Mouse (Mus musculus) layer of hippocampus, adult 2 months (tissue): ENCODE results near the gene Zbtb22. TPM values are rescaled to one million over a fixed set of nuclear protein-coding genes. Genes with fewer than 3 reads are reported as not detected.
"Not testable (repeated sequence)": the region's sequence is repeated elsewhere in the genome, so short reads cannot be mapped to it uniquely, and the experiment has no call there.

Source experiments
- DNase-seq, 2 experiments: peaks; one replicate each; pipeline ENCODE4 v3.0.0; 2022; ENCODE audit warnings: low spot score in 2 of 2
- H3K27ac ChIP-seq: fragments of 200-600 bp; 2 replicates; pipeline ENCODE4 v1.8.1; 2022
- H3K4me3 ChIP-seq: fragments of 200-600 bp; 2 replicates; pipeline ENCODE4 v1.8.1; 2022; ENCODE audit warnings: mild to moderate bottlenecking
- CTCF ChIP-seq: fragments of 200-600 bp; conservative IDR thresholded peaks from 2 replicates; pipeline ENCODE4 v1.8.1; 2022; ENCODE audit warnings: antibody characterized with exemption, mild to moderate bottlenecking, moderate library complexity
- total RNA-seq, 2 experiments: library from RNA; stranded (reverse); gene quantifications; 2 replicates each; pipeline ENCODE4 v1.2.3; 2021

The Zbtb22 gene
- total RNA-seq, 2 experiments from 2014 or later, result 31.4 to 31.8 TPM

DNA sequence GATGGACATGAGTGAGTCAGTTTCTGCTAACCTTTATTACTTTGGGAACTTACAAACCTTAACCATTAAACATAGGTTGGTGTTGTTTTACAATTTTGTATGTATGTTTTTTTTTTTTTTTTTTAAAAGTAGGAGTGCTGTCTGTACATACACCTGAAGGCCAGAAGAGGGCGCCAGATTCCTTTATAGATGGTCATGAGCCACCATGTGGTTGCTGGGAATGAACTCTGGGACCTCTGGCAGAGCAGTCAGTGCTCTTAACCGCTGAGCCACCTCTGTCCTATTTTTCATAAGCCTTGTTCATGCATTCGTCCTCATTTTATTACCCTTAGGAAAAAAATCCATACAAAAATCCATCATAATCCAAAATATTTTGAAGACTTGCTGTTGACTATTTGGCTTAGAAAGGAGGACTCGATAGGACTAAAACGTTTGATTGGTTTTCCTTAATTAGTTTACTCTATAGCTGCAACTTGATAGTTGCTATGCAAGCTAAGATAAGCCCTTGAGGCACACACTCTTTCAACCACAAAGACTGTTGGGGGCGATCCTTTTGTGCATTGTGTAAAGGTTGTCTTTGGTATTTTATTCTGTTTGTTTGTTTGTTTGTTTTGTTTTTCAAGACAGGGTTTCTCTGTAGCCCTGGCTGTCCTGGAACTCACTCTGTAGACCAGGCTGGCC lies 18.4 kb upstream of the Zbtb22 start:
- H3K27ac ChIP-seq, result no peak overlapping the region
- no peak for DNase-seq
- TF ChIP-seq CTCF, result peak; percentile 74
- no peak overlapping the region for H3K4me3 ChIP-seq

DNA sequence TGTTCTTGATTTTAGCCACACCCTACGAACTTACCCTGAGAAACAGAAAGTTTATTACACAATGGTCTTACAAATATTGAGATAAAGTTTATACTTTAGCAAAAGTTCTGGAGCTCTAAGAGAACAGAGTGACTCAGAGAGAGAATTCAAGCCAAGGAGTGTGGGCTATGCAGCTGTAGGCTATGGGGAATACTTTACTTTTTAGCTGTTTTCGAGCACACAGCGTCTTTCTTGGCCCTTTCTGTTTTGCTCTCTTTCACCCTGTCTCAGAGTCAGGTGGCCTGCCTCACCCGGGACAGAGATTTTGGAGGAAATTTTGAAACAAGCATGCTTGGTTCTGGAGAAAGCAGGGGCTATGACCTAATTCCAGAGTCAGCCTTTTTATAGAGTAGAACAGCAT lies 17.5 kb upstream of the Zbtb22 start:
- not testable (repeated sequence) for H3K27ac ChIP-seq, DNase-seq, H3K4me3 ChIP-seq

DNA sequence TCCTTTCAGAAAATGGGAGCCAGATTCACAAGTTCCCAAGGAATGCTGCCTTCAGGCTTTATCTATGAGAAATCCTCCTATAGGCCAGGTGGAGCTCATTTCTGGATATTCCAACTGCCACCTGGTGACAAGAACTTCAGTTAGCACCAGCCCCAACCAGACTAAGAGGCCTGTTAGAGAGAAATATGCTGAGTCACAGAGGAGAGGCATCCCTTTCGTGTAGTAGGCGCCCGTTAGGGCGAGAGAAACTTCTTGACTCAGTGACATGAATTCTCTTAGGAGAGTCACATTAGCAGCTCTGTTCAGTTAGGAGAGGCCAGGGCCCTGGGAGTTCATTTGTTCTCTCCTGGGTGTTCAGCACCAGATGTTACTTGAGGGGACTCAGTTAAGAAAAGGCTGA lies 16.1 kb upstream of the Zbtb22 start:
- DNase-seq, result no peak
- no peak overlapping the region for H3K27ac ChIP-seq
- H3K4me3 ChIP-seq, result no peak overlapping the region
- no peak for TF ChIP-seq CTCF

DNA sequence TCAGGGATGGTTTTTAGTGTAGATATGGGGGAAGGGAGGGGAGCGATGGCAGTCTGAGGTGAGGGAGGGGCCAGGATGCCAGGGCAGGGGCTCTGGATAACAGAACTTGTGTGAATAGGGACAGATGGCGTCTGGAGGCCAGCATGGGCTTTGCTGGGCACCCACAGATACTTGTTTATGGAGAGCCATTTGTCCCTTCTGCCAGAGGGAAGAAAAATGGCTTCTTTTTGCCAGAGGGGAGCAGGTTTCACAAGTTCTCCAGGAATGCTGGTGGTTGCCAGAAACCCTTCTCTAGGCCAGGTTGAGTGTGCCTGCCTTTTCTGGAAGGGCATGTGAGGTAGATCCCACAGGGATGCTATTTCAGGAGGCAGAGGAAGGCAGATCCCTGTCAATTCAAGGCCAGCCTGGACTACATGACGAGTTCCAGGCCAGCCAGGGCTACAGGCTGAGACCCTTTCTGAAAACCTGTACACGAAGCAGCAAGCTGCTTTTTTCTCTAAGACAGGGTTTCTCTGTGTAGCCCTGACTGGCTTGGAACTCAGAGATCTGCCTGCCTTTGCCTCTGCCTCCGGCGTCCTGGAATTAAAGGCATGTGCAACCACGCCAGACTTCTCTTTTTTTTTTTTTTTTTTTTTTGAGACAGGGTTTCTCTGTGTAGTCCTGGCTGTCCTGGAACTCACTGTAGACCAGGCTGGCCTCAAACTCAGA lies 15.3 kb upstream of the Zbtb22 start:
- no peak for DNase-seq
- Histone ChIP-seq H3K27ac (no peak overlapping the region), H3K4me3 (no peak overlapping the region)
- no peak for TF ChIP-seq CTCF

DNA sequence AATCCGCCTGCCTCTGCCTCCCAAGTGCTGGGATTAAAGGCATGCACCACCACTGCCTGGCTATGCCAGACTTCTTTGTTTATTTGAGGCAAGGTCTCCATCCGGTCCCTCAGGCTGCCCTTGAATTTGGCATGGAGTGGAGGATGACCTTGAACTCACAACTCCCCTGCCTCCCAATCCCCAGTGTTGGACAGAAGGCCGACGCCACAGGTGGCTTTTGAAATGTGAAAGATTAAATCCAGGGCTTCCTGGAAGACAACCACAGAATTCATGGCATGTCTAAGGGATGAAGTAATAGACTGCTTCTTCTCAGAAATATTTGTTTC lies 14.8 kb upstream of the Zbtb22 start:
- no peak for DNase-seq

DNA sequence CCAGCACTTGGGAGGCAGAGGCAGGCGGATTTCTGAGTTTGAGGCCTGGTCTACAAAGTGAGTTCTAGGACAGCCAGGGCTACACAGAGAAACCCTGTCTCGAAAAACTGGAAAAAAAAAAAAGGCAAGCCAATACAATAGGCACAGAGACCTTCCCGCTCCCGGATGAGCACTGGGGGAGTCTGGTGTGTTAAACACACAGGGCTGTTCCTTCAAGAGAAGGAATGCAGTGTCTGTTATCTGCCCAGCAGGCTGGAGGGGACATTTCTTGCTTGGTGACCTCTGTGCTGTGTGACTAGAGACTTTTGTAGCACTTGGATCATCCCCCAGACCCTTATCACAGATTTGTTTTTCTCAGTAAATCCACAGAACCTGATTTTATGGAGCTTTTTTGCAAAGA lies 14.1 kb upstream of the Zbtb22 start:
- no peak for TF ChIP-seq CTCF
- H3K27ac ChIP-seq, result no peak overlapping the region
- H3K4me3 ChIP-seq, result no peak overlapping the region
- no peak for DNase-seq

More for the DNA sequence above, 14.8 kb upstream of the Zbtb22 start:
- H3K4me3 ChIP-seq, result no peak overlapping the region
- H3K27ac ChIP-seq, result no peak overlapping the region
- no peak for TF ChIP-seq CTCF

DNA sequence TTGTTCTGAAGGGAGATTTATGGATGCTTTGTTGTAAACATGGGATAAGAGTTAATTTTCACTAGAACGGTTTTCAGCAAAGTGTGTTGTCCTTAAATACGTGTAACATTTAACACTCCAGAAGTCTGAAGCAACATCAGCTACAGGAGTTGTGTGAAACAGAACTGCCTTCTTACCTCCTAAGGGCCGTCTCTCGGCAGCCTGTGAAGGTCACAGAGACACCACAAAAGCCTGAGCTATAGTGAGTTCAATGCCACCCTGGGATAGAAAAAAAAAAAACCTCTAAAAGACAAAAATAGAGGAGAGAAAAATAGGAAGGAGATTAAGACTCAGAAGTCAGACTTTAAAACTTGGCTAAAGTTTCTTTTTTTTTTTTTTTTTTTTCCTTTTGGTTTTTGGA lies 13.6 kb upstream of the Zbtb22 start:
- Histone ChIP-seq H3K4me3 (no peak overlapping the region), H3K27ac (no peak overlapping the region)
- no peak for DNase-seq
- no peak for TF ChIP-seq CTCF

DNA sequence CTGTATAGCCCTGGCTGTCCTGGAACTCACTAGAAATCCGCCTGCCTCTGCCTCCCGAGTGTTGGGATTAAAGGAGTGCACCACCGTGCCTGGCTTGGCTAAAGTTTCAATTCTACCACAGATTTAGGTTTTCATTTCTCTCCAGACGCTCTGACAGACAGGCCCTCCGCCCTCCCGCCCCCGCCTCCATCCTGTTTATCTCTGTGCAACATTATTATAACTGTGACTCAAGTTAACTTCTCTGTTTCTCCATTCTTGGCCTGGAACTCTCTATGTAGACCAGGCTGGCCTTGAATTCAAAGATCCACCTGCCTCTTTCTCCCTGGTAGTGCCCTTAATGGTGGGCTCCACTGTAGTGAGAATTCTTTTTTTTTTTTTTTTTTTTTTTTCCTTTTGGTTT lies 13.2 kb upstream of the Zbtb22 start:
- Histone ChIP-seq H3K4me3 (no peak overlapping the region), H3K27ac (no peak overlapping the region)
- no peak for DNase-seq
- TF ChIP-seq CTCF, result no peak

DNA sequence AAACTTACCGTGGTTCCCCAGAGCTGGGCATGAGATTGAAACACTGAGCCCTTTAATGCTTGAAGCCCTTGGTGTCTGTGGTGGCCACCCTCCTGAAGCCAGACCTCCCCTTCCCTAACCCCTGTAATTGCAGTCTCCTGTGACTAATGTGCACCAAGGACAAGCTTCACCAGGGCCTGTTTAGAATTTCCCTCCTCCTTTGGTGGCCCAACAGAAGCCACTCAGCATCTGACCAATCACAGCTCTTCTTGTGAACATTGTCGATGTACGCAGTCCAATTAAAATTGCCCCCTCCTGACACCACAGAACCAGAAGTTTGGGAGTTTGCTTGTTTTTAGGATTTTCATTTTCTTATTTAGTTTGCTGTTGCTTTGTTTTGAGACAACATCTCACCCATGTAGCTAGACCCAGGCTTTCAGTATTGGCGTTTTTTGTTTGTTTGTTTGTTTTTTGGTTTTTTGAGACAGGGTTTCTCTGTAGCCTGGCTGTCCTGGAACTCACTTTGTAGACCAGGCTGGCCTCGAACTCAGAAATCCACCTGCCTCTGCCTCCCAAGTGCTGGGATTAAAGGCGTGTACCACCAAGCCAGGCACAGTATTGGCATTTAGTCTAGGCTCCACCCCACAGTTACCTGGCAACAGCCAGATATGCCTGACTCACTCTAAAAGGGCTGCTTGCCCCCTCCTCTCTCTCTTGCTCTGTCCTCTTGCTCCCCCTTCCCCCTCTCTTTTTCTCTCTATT lies 11.6 kb upstream of the Zbtb22 start:
- not testable (repeated sequence) for DNase-seq, H3K4me3 ChIP-seq, H3K27ac ChIP-seq

DNA sequence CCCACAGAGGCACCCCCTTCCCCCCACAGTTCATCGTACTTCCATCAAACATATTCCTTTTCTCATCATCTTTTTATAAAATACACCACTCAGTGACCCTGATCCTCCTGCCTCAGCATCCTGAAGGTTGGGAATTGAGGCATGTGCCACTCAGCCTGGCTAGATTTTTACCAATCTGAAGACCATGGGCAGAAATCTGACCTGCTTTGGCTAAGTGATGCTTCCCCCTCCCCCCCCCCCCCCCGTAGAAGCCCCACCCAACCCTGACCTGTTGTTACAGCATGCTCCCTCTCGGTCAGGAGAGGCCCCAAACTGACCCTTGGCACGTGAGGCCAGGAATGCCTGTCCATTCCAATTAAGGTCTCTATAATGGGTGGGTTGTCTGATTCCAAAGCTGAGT lies 10.9 kb upstream of the Zbtb22 start, which contains the start of gene Platr17:
TSS of gene Platr17 (plus strand) at position 301 of the 400 bp plus-strand sequence.
- not testable (repeated sequence) for DNase-seq, H3K27ac ChIP-seq, H3K4me3 ChIP-seq

DNA sequence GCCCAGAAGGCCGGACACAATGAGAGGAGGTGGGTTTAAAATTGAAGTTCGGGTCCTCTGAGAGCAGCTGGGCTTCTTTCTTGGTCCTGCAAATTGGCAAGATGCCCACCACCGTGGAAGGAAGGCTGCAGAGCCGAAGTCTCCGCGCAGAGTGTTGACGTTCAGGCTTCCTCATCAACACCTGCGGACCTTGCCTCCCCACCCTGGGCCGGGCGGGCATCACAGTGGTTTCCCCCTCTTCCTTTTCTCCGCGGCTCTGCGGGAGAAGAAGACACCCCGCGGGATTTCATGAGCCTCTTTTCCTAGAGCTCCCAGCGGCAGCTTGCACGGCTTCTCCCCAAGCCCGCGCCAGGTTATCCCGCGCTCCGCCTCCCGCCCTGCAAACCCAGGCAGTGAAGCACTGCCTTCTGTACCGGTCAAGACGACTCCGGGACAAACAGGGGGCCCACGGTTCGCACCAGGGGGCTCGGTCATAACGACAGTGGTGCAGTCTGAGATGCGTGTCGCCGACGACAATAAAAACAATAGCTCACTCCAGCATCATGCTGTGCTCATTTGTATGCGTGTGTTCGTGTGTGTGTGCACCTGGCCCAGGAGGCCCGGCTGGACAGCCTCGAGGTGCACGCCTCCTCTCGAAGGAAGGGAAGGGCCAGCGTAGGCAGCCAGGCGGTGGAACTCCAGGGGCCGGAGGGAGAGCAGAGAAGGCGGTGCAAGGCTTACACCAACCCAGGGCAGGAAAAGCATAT lies 7.2 kb upstream of the Zbtb22 start:
- TF ChIP-seq CTCF, result no peak

DNA sequence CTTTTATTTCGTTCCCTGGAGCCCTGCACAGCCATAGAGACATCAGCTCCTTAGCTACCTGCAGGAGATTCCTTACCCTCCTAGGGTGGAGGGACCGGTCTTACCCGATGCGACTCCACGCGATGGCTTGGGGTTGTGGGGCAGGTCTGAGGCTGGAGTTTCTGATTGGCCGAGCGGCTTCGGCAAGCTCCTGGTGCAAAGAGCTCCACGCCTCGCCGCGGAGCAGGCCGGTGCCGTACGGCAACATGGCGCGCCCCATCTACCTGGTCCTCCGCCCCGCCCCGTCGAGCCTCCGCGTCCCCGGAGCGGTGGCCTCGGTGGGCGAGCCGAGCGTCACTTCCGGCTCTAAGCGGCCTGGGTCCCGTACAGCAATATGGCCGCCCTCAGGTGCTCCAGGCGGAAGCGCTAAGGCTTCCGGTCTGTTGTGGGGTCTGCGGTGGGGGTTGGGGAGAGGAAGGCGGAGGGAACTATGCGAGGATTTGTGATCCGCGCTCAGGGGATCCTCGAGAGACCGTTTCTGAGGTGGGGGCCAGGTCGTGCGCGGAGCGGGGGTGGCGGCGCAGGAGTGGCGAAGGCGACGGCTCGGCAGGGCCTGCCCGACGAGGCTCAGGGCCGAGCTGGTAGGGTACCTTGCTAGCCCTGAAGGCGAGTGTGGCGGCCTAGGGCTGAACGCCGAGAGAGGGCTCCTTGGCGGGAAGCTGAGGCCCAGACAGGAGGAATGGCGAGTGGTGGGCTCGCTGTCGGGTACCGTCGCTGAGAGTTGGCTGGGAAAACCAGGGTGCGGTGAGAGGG lies 6.4 kb upstream of the Zbtb22 start, which contains the start of gene Daxx:
TSS of gene Daxx (plus strand) at position 338 of the 792 bp plus-strand sequence.
- peak within 1 kb of the TSS; percentile 92 for H3K27ac ChIP-seq
- peak within 1 kb of the TSS; percentile 76 for H3K4me3 ChIP-seq
- TF ChIP-seq CTCF, result no peak
- DNase-seq, result peak; percentile 98 to 99

More for the DNA sequence above, 7.2 kb upstream of the Zbtb22 start:
- peak in 1 of 2 experiments; percentile 42 for DNase-seq
- H3K4me3 ChIP-seq, result peak overlapping the region; percentile 76
- H3K27ac ChIP-seq, result peak overlapping the region; percentile 92
